Mouse (Mus musculus) liver, embryonic 11.5 days (tissue): ENCODE data around the gene Agr2. TPM values are rescaled to one million over a fixed set of nuclear protein-coding genes. Genes with fewer than 3 reads are reported as not detected.
A peak's percentile ranks its signal among the peaks of the same experiment; 100 is the strongest.

Experiments
- ATAC-seq: fragments of 200-750 bp; cut with Nextera tagmentation; replicated peaks from 2 replicates; pipeline ENCODE4 v1.8.0; 2017; ENCODE audit warnings: moderate number of reproducible peaks, mild to moderate bottlenecking, moderate TSS enrichment, moderate library complexity; ENCODE audit not compliant: low FRiP score
- DNase-seq: peaks from one replicate; pipeline ENCODE4 v3.0.0-alpha.2; 2017; ENCODE audit warnings: low spot score
- H3K27ac ChIP-seq: fragments of 300-500 bp; sonication (generic); 2 replicates; pipeline ENCODE4 v1.5.1; 2014; ENCODE audit warnings: mild to moderate bottlenecking, low read depth, low read length, control low read depth
- H3K27me3 ChIP-seq: fragments of 300-500 bp; sonication (generic); replicated peaks from 2 replicates; pipeline ENCODE4 v1.6.1; 2014; ENCODE audit warnings: low read length, mixed read lengths; ENCODE audit not compliant: control insufficient read depth, insufficient read depth
- H3K36me3 ChIP-seq: fragments of 300-500 bp; sonication (generic); 2 replicates; pipeline ENCODE4 v1.6.1; 2014; ENCODE audit warnings: mild to moderate bottlenecking, low read length, moderate library complexity, mixed read lengths; ENCODE audit not compliant: control insufficient read depth, insufficient read depth
- H3K4me1 ChIP-seq: fragments of 300-500 bp; sonication (generic); replicated peaks from 2 replicates; pipeline ENCODE4 v1.6.1; 2014; ENCODE audit warnings: low read length, mixed read lengths; ENCODE audit not compliant: control insufficient read depth, insufficient read depth
- H3K4me2 ChIP-seq: fragments of 300-500 bp; sonication (generic); 2 replicates; pipeline ENCODE4 v1.6.1; 2014; ENCODE audit warnings: mild to moderate bottlenecking, control low read depth, moderate library complexity
- H3K4me3 ChIP-seq: fragments of 300-500 bp; sonication (generic); 2 replicates; pipeline ENCODE4 v1.5.1; 2014; ENCODE audit warnings: low read depth, low read length, control low read depth
- H3K9ac ChIP-seq: fragments of 300-500 bp; sonication (generic); 2 replicates; pipeline ENCODE4 v1.6.1; 2014; ENCODE audit warnings: low read depth, low read length, control low read depth
- H3K9me3 ChIP-seq: fragments of 300-500 bp; sonication (generic); 2 replicates; pipeline ENCODE4 v1.6.1; 2016; ENCODE audit warnings: low read length, inconsistent platforms, mixed read lengths; ENCODE audit not compliant: control insufficient read depth
- WGBS: fragments of 180-500 bp; shearing (Covaris S2); extraction: QIAGEN DNeasy Blood & Tissue Kit; methylation state at CpG from one replicate; pipeline ENCODE4 v1.1.7; 2014; 5-methylcytosine and 5-hydroxymethylcytosine counted together
- polyA plus RNA-seq: library from polyadenylated mRNA; unstranded; fragments of >200 nt; fragmentation: Nextera tagmentation; extraction: Ambion mirVana; gene quantifications from 2 replicates; pipeline ENCODE4 v1.2.1, GENCODE M21; 2014

Agr2 gene
- polyA plus RNA-seq, 1 experiment from 2014 or later, result 0.22 TPM

DNA sequence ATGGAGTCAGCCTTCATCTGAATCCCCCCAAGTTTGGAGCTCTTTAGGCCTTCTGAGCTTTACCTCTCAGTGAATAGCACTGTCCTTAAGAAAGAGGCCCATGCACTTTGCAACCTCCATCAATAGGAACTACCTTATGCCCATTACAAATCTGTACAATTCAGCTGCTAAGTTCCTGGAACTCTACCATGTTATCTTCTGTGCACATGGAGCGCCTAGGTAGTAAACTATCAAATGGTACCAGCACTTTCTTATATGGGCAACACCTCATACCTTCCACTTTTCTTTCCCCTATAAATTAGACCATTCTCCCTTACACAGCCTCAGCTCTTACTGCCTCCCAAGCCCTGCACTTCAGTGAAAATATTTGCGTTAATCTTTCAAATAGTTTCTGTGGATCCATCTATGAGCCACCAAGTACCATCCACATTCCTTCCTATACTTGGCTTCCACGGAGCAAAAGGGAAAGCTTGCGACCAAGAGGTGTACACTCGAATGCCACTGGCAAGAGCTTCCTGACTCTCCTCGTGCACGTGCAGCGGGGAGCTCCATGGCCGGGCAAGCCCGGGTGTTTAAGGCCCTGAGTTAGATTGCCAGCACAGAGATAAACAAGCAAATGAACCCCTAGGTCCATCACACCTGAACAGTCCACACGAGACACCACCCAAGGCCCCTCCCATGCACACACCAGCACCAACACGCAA is 38.1 kb downstream of the Agr2 start:
- 84% methylated on average over 12 of the region's 12 CpGs for WGBS
- ATAC-seq (no peak; the same call in 1 of the 2 replicates), DNase-seq (no peak)

GRCm38 (mm10) chr12:36032419-36032818 is 39.7 kb downstream of the Agr2 start:
- peaks cover 3% of the 10 kb centered on the region; the same call in 1 of the 2 replicates for H3K4me1 ChIP-seq
- 64% methylated on average over 4 of the region's 4 CpGs for whole genome bisulfite sequencing
- ATAC-seq (no peak), DNase-seq (no peak)
- H3K27me3 ChIP-seq, result no peaks in the 10 kb centered on the region
- H3K9ac ChIP-seq, result no peak overlapping the region
- no peak overlapping the region for H3K4me3 ChIP-seq
- H3K9me3 ChIP-seq, result no peaks in the 10 kb centered on the region
- no peak overlapping the region for H3K4me2 ChIP-seq
- H3K27ac ChIP-seq, result no peak overlapping the region
- no peaks in the 10 kb centered on the region; the same call in 1 of the 2 replicates for H3K36me3 ChIP-seq

More for the DNA sequence above, 38.1 kb downstream of the Agr2 start:
- H3K9me3 ChIP-seq, result no peaks in the 10 kb centered on the region
- H3K27me3 ChIP-seq, result no peaks in the 10 kb centered on the region
- H3K4me3 ChIP-seq, result no peak overlapping the region
- H3K9ac ChIP-seq, result no peak overlapping the region
- peaks cover 3% of the 10 kb centered on the region; the same call in 1 of the 2 replicates for H3K4me1 ChIP-seq
- no peak overlapping the region for H3K27ac ChIP-seq
- no peaks in the 10 kb centered on the region; the same call in 1 of the 2 replicates for H3K36me3 ChIP-seq
- no peak overlapping the region for H3K4me2 ChIP-seq

GRCm38 (mm10) chr12:36035501-36035900 is 42.8 kb downstream of the Agr2 start:
- WGBS, result 86% methylated on average over 6 of the region's 6 CpGs
- no peak overlapping the region for H3K4me3 ChIP-seq
- no peak overlapping the region for H3K9ac ChIP-seq
- no peaks in the 10 kb centered on the region; the same call in 1 of the 2 replicates for H3K36me3 ChIP-seq
- DNase-seq (no peak), ATAC-seq (no peak)
- peaks cover 3% of the 10 kb centered on the region; the same call in 1 of the 2 replicates for H3K4me1 ChIP-seq
- H3K9me3 ChIP-seq, result no peaks in the 10 kb centered on the region
- H3K4me2 ChIP-seq, result no peak overlapping the region
- no peaks in the 10 kb centered on the region for H3K27me3 ChIP-seq
- H3K27ac ChIP-seq, result no peak overlapping the region

DNA sequence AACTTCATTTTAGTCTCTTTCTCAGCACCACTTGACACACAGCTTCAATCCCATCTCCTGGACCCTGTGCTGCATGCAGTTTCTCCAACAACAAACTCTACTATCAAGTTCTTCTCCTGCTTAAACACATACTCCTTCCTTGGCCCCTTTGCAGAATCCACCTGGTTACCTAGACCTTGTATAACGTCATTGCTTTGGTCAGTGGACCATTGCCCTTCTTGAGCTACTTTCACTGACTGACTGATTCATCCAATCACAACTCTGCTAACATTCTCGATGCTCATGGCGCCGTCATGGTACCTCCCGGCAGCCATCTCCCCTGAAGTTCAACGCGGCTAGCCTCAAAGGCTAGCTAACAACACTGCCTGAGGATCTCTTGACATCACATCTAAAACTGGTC is 43.4 kb downstream of the Agr2 start:
- ATAC-seq, result no peak
- peaks cover 5% of the 10 kb centered on the region; the same call in 1 of the 2 replicates for H3K4me1 ChIP-seq
- whole genome bisulfite sequencing, result 94% methylated on average over 7 of the region's 7 CpGs

DNA sequence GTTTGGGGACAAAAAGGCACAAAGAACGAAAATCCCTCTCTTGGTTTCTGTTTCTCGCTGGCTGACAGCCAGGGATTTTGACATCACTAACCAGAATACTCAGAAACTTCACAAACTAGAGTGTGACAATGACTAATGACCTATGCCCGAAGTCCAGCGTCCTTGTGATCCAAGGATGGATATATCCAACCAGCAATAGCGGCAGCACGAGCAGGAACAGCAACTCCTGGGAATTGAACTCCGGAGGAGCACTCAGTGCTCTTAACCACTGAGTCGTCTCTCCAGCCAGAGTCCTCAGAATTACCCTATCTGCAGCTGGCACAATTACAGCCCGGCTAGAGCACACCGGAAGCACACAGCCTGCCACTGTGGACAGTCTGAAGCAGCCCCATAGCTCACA is 44.1 kb downstream of the Agr2 start:
- WGBS, result 84% methylated on average over 10 of the region's 10 CpGs
- no peak overlapping the region for H3K4me3 ChIP-seq
- no peaks in the 10 kb centered on the region; the same call in 1 of the 2 replicates for H3K36me3 ChIP-seq
- no peak overlapping the region for H3K4me2 ChIP-seq
- H3K27me3 ChIP-seq, result no peaks in the 10 kb centered on the region
- no peaks in the 10 kb centered on the region for H3K9me3 ChIP-seq
- H3K4me1 ChIP-seq, result peaks cover 7% of the 10 kb centered on the region; the same call in 1 of the 2 replicates
- H3K9ac ChIP-seq, result no peak overlapping the region
- no peak for ATAC-seq
- DNase-seq, result no peak
- no peak overlapping the region for H3K27ac ChIP-seq

More for the DNA sequence above, 43.4 kb downstream of the Agr2 start:
- H3K9ac ChIP-seq, result no peak overlapping the region
- H3K36me3 ChIP-seq, result no peaks in the 10 kb centered on the region; the same call in 1 of the 2 replicates
- H3K4me2 ChIP-seq, result no peak overlapping the region
- no peak overlapping the region for H3K4me3 ChIP-seq
- H3K9me3 ChIP-seq, result no peaks in the 10 kb centered on the region
- no peak overlapping the region for H3K27ac ChIP-seq
- no peak for DNase-seq
- no peaks in the 10 kb centered on the region for H3K27me3 ChIP-seq

- H3K9me3 ChIP-seq, result no peaks in the 10 kb centered on the region
- H3K9ac ChIP-seq, result no peak overlapping the region
- 55% methylated on average over 9 of the region's 9 CpGs for WGBS
- H3K4me3 ChIP-seq, result no peak overlapping the region
- no peak overlapping the region for H3K4me2 ChIP-seq
- no peak overlapping the region for H3K27ac ChIP-seq
- no peaks in the 10 kb centered on the region; the same call in 1 of the 2 replicates for H3K36me3 ChIP-seq
- H3K4me1 ChIP-seq, result peaks cover 7% of the 10 kb centered on the region; the same call in 1 of the 2 replicates
- DNase-seq (no peak), ATAC-seq (no peak)
- no peaks in the 10 kb centered on the region for H3K27me3 ChIP-seq
These were observed 46.9 kb downstream of the Agr2 start for GRCm38 (mm10) chr12:36039541-36040084.

DNA sequence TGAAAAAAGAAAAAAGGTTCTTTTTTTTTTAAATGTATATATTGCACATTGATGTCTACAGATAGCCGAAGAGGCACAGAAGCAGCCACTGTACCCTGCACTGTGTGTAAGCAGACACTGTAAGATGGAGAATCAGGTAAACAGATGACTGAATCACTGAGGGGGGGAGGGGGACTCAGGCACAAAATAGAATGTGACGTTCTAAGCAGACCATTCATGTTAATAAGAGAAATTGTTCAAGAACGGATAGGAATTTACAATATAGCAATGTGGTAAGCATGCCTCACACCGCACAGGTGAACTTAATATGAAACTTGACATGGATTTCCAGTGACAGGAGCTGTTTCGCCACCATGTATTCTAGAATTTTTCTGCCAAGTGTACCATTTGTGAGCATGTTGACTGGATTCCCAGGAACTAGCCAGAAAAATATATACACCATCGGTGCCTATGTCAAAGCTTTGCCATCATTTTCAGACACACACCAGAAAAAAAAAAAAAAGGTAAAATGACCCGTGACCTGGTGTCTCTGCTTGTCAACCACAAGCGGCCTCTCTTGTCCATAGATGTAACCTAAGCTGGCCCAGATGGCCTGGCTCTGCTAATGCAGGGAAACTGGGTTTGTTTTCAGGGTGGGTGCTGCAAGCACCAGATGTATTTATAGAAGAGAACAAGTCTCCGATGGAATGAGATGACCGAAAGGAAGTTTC is 48.0 kb downstream of the Agr2 start:
- Histone ChIP-seq H3K27ac (no peak overlapping the region), H3K4me3 (peak overlapping the region; percentile 88; the same call in 1 of the 2 replicates), H3K4me1 (peaks cover 7% of the 10 kb centered on the region; the same call in 1 of the 2 replicates), H3K9me3 (no peaks in the 10 kb centered on the region), H3K9ac (no peak overlapping the region), H3K36me3 (no peaks in the 10 kb centered on the region), H3K4me2 (peak overlapping the region; percentile 82), H3K27me3 (no peaks in the 10 kb centered on the region)
- 71% methylated on average over 10 of the region's 10 CpGs for WGBS
- DNase-seq, result no peak
- ATAC-seq, result no peak

DNA sequence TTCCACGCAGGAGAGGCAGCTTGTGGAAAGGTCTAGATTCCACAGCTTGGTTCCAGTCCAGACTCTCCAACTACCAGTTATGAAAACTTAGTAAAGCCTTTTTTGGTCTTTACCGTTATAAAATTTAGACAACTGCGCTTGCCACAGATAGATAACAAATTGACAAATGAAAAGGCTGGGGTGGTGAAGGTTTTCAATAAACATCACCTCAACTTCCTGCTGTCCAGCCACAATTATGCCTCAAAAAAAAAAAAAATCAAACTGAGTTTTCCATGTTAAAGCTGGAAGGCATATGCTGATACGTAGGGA is 48.5 kb downstream of the Agr2 start:
- ATAC-seq, result no peak
- H3K36me3 ChIP-seq, result no peaks in the 10 kb centered on the region
- peak overlapping the region; percentile 78; the same call in 1 of the 2 replicates for H3K9ac ChIP-seq
- H3K4me1 ChIP-seq, result peaks cover 7% of the 10 kb centered on the region; the same call in 1 of the 2 replicates
- no peaks in the 10 kb centered on the region for H3K27me3 ChIP-seq
- DNase-seq, result no peak
- peak overlapping the region; percentile 88 for H3K4me3 ChIP-seq
- no peak overlapping the region for H3K27ac ChIP-seq
- 50% methylated on average over 4 of the region's 4 CpGs for WGBS
- peak overlapping the region; percentile 82 for H3K4me2 ChIP-seq
- no peaks in the 10 kb centered on the region for H3K9me3 ChIP-seq
